Mouse (Mus musculus) thymus, adult 2 months (tissue): Measurements from ENCODE around the gene Atic.

Experiments used
- CTCF ChIP-seq: fragments of 200-500 bp; IDR thresholded peaks from 2 replicates; pipeline ENCODE4 v1.5.1; 2012; ENCODE audit warnings: mild to moderate bottlenecking, control low read depth, low read length, moderate library complexity, borderline replicate concordance; ENCODE audit not compliant: control insufficient read depth, poor library complexity, insufficient read depth; ENCODE audit errors: extremely low read depth
- POLR2A ChIP-seq: fragments of 200-500 bp; IDR thresholded peaks from 2 replicates; pipeline ENCODE4 v1.6.1; 2012; ENCODE audit warnings: mild to moderate bottlenecking, low read length, control low read depth, moderate library complexity; ENCODE audit not compliant: control insufficient read depth, poor library complexity, insufficient read depth; ENCODE audit errors: extremely low read depth

GRCm38 (mm10) chr1:71507251-71507650, 49.7 kb upstream of the Atic start:
- no peak for TF ChIP-seq POLR2A
- no peak for TF ChIP-seq CTCF
